Mouse (Mus musculus): ENCODE data around the gene Ecm2. TPM values are rescaled to one million over a fixed set of nuclear protein-coding genes. Genes with fewer than 3 reads are reported as not detected.

Gene Ecm2
- total RNA-seq (2021), result 3.9 and 5.5 TPM in 2 replicates
- long read RNA-seq, partial matches to known transcripts, result 1 of 3 reads
- long read RNA-seq, other reads (novel, unspliced or antisense), result 0 of 3 reads

GRCm38 (mm10) chr13:49504510-49504909 is at the start of gene Ecm2:
TSS of gene Ecm2 (plus strand) at chr13:49504810.
- no peak for DNase-seq

DNA sequence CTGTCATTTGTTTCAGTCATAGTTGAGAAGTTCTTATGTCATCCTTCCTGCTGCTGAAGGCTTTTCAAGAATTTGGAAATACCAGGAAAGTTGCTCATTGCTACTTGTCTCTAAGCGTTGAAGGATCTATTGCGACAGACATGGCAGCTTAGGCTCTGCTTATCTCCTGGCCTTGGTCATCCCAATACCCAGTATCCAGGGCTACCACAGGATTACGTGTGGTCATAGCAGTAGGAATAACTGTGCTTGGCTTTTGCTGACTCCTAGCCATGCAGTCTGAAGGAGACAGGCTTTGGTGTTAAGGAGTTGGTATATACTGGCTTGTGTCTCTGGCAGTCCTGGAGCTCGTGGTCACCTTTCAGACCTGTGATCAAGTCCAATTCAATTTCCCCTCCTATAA is 44.3 kb upstream of the Ecm2 start:
- peak; percentile 16 for DNase-seq

DNA sequence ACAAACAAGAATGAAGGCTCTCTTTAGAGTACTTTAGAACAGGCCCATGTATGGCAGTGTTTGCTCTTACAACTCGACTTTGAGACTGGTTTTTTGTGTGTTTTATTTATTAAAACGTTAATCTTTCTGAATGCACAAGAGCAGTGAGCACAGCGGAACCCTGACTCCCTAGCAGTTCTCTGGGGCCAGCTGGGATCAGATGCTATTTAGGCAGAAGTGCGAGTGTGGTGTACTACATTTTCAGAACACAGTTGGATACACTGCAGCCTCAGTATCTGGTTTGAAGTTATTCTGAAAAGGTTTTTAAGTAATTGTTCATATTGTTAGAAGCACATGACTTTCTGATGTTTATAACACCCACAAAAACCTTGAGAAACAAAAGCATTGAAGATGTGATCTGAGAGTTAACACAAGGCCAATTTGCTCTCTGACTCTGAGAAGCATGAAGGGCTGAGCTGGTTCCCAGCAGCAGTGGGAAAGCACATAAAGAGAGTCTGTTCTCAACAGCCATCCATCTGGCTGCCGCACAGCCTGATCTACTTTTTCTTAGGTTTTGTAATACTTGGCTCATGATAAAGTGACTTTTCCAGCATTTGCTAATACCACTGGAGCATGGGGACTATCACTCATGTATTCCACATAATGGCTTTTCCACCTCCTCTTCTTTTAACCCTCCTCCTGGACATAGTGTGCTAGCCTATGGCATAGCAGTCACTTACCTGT is 43.8 kb upstream of the Ecm2 start:
- no peak for DNase-seq

- DNase-seq, result peak; percentile 20
Observed at GRCm38 (mm10) chr13:49461458-49462132, 43.0 kb upstream of the Ecm2 start.

DNA sequence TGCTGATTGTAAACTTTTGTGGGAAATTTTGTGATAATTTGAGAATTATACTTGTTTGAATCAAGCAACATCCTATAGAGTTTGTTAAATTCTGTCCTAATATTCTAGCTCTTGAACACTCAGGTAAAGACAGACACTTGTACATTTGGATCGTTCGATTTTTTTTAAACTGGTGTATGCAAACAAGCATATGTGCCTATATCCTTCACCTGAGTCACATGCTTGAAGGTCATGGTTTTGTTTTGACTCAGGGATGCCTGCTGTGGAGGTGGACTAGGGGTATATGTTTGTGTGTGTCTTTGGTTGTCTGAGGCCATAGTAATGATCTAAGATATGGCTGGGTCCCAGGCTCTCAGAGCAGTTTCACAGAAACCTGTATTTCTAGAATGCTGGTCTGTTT is 41.7 kb upstream of the Ecm2 start:
- DNase-seq, result no peak

DNA sequence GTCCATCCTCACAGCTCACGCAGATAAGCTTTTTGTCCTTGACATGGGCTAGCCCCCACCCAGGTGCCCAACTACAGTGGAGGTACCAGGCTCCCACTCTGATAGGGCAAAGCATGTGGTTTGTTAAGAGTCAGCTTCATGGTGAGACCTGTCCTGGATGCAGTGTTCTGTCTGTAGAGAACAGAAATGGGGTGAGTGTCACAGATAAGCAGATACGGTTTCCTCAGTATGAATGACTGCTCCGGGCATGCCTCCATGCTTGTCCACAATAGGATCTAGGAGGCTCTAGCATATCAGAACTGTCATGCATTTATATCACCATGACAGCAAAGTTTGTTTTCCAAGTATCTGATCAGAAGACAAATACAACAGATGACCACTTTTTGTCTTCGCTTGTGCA is 38.7 kb upstream of the Ecm2 start:
- DNase-seq, result no peak

GRCm38 (mm10) chr13:49466393-49467075 is 38.1 kb upstream of the Ecm2 start:
- DNase-seq, result peak; percentile 57

- DNase-seq, result no peak
Observed at GRCm38 (mm10) chr13:49467585-49467984, 37.0 kb upstream of the Ecm2 start.

- DNase-seq, result no peak
Observed at GRCm38 (mm10) chr13:49469002-49469401, 35.6 kb upstream of the Ecm2 start.

DNA sequence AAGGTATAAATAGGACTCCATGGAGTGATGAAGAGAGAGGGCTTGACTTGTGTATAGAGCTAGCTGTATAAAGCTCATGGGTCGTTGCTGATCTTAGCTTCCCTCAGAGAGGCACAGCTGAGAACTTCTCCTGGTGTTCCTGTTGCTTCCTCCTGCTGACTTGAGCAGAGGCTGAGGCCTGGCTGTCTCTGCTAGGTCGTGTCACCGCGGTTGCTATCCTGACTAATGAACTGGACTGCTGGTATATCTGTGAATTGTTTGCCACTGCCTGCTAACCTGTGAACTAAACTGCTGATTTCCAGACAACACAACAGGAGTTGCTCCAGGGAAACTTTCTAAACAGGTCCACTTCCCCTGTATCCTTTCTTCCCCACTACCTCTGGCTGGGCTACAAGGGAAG is 34.3 kb upstream of the Ecm2 start:
- DNase-seq, result no peak

DNA sequence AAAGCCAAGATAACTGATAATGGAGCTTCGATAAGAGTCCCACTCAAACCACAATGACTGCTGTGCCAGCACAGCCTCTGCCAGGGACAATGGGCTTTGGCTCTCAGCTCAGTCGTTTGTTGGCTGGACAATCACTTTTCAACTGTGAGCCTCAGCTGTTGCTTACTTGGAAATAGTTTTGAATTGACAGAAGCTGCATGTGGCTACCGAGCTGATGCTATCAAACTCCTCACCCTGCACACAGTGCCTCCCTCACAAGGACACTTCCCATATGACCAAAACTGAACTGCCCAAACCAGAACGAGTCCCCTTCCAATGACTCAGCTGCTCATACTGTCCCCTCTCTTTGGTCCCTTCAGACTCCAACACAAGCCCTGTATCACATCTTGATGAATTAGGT is 33.8 kb upstream of the Ecm2 start:
- DNase-seq, result peak; percentile 22

DNA sequence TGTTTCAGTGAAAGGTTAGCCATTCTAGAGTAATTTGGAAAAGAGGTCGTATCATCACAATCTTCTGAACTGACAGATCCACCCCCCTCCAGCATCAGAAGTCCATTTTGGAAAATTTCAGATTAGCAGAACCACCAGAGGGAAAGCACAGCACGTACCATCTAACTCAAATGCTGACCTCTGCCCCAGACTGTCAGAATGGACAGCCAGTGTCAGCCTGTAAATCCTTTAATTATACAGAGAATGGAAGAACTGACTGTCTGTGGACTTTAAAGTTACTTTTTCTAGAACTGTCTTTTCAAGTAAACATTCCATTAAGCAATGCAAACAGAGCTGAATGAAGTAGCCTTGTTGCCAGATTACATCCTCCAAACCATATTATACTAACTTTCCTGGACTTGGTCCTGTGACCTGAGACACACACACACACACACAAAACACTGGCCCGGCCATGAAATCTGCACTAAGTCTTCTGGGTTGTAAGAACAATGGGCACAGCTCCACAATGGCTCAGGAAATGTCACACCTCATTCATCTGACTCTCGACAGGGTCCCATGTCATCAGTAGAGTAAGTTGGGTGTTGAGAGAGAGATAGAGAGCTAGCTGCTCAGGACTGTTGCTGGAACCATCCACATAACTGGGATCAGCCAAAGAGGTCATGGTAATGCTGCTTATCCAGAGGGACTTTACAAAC is 32.5 kb upstream of the Ecm2 start:
- no peak for DNase-seq

- DNase-seq, result no peak
Observed at GRCm38 (mm10) chr13:49472676-49473005, 32.0 kb upstream of the Ecm2 start.

GRCm38 (mm10) chr13:49477887-49478286 is 26.7 kb upstream of the Ecm2 start:
- DNase-seq, result no peak

- DNase-seq, result no peak
Observed at GRCm38 (mm10) chr13:49478851-49479374, 25.7 kb upstream of the Ecm2 start.

DNA sequence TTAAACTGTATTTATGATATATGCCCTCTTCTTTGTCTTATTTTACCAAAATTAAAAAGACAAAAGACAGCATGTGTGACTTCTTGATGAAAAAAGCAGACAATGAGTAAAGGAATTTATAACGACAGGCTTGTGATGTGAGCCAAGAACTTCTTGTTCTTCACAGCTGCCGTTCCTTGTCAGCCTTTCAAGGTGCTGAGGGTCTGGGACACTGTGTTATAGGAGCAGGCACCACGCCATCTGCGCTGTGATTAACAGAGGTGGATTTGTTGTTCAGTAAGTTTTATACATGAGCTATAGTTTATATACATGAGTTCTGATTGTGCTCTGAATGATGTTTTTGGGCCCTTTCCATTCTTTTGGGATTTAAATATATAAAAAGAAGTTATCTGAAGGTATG is 25.2 kb upstream of the Ecm2 start:
- DNase-seq, result no peak

- DNase-seq, result peak; percentile 66
Observed at GRCm38 (mm10) chr13:49480057-49480456, 24.6 kb upstream of the Ecm2 start.

DNA sequence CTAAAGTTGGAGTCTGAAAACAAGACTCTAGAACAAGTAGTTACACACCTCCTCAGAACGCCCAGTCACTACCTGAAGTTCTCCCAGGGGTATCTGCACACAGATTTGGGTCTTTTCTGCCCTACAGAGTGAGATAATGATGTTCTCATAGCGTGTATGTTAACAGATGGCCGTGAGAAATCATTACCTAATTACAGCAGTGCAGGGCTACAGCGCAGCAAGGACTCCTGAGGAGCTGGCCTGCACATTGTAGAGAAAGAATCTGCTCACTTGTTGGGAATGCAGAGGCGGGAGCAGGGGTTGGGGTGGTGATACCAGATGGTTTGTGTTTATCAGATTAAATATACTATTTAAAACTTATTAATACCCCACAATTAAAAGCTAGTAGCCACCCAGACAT is 24.1 kb upstream of the Ecm2 start:
- DNase-seq, result no peak

DNA sequence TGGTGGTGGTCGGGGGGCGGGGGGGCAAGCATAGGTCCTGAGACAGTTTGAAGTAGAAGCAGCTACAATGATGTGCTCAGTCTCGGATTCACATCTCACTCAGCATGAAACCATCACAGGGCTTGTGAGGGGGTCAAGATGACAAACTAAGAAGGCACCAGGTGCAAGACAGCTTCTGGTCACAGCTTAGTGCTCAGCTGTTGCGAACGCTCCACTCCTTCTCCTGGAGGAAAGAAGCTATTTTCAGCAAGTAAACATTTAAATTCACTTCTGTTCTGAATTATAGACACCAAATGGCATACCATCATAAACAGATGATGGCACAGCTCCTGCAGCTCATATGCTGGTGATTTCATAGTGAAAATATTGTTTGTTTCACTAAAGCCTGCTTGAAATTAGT is 19.2 kb upstream of the Ecm2 start:
- no peak for DNase-seq

DNA sequence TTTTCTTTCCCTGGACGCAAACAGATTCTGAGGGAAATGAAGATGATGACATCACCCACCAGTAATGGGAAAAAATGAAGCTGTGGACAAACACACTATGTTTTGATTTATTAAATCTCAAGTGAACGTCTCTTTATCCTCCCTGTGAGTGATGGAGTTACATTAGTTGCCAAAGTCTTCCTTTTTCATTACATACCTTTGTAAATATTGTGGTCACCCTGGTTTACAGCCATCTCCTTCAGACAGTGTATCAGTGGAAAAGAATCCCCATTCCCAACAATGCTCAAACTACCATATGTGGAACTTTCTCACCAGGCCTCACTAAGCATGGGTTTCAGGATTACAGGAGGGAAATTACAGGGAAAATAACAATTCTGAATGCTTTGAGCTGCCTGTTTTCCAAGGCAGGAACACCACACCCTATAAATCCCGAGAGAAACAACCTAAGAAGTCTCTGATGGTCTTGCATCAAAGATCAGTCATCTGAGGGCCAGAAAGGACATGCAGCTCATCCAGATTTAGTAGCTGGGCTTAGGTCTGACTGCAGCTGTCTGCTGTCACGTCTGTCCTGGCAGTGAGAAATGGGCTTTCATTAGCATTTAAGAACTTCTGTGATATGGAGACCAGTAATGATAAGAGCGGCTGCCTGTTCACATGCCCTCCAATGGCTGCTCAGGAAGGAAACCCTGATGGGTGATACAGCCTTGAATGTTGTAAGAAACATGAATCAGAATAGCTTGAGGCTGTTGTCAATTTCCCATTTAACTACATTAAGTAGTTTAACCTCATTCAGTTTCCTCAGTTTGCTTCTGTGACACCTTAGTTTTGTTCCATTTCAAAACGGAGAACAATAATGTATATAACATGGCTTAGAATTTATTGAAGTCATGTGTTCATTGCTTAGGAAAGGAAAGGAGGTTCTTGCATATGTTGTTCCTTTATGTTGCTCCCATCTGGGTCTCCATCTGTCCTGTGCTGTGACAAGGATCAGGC is 11.9 kb upstream of the Ecm2 start, which contains the start of gene Tes3-ps:
Gene Tes3-ps (plus strand): TSS at position 943 of the 993 bp plus-strand sequence.
- no peak for DNase-seq

- DNase-seq, result no peak
Observed at GRCm38 (mm10) chr13:49505776-49506175, 1.2 kb downstream of the Ecm2 start.
